Comparison of ENCODE assay signal across 8 mouse cellular contexts in genomic region chr12:24600806-24601205, GRCm38 (mm10). TPM values are rescaled to one million over a fixed set of nuclear protein-coding genes. Genes with fewer than 3 reads are reported as not detected.
DNase-seq lines count a peak whose midpoint lies in the region; ATAC-seq and TF ChIP-seq lines count a peak whose summit lies in the region.

No protein-coding gene starts in this region.

- intact Hi-C loops in left cerebral cortex, postnatal 25 days (cut with DNase I), result loop anchor here (1.0 kb wide), 2 partner anchors 96 to 130 kb away; no protein-coding TSS in a partner anchor

- no peaks in the 10 kb centered on the region for H3K27me3 ChIP-seq in embryonic facial prominence, embryonic 11.5 days (ENCODE audit: control insufficient read depth, insufficient read depth, low read length)
- no peaks in the 10 kb centered on the region for H3K27me3 ChIP-seq in intestine, postnatal 0 days (replicated peaks; ENCODE audit: control insufficient read depth, insufficient read depth, low read length)
- H3K27me3 ChIP-seq in midbrain, embryonic 11.5 days (ENCODE audit: control insufficient read depth, insufficient read depth, low read length), result no peaks in the 10 kb centered on the region

- WGBS in embryonic facial prominence, embryonic 11.5 days, result 4% methylated on average over 9 of the region's 9 CpGs
- WGBS in intestine, postnatal 0 days, result 6% methylated on average over 9 of the region's 9 CpGs
- 5% methylated on average over 9 of the region's 9 CpGs for WGBS in midbrain, embryonic 11.5 days

- H3K9ac ChIP-seq in embryonic facial prominence, embryonic 11.5 days (replicated peaks; ENCODE audit: low read length), result no peak overlapping the region
- H3K9ac ChIP-seq in intestine, postnatal 0 days (ENCODE audit: low read depth, low read length), result no peak overlapping the region
- no peak overlapping the region for H3K9ac ChIP-seq in midbrain, embryonic 11.5 days (ENCODE audit: low read length)

- peak; percentile 67; the same call in 1 of the 2 replicates for ATAC-seq in embryonic facial prominence, embryonic 11.5 days (replicated peaks; ENCODE audit: insufficient number of reproducible peaks, low FRiP score, low TSS enrichment, low read depth)
- peak; percentile 66 for ATAC-seq in intestine, postnatal 0 days
- ATAC-seq in midbrain, embryonic 11.5 days (ENCODE audit: low FRiP score), result peak; percentile 70

- H3K4me3 ChIP-seq in embryonic facial prominence, embryonic 11.5 days (ENCODE audit: low read depth, low read length), result no peak overlapping the region
- no peak overlapping the region for H3K4me3 ChIP-seq in intestine, postnatal 0 days (ENCODE audit: low read depth, low read length)
- H3K4me3 ChIP-seq in midbrain, embryonic 11.5 days (ENCODE audit: low read depth, low read length), result no peak overlapping the region

- H3K4me1 ChIP-seq in embryonic facial prominence, embryonic 11.5 days (ENCODE audit: control insufficient read depth, insufficient read depth, low read length), result no peaks in the 10 kb centered on the region
- no peaks in the 10 kb centered on the region for H3K4me1 ChIP-seq in intestine, postnatal 0 days (replicated peaks; ENCODE audit: control insufficient read depth, insufficient read depth, low read length)
- H3K4me1 ChIP-seq in midbrain, embryonic 11.5 days (ENCODE audit: control insufficient read depth, insufficient read depth, low read length), result no peaks in the 10 kb centered on the region

- no peak overlapping the region for H3K27ac ChIP-seq in embryonic facial prominence, embryonic 11.5 days (replicated peaks; ENCODE audit: low read depth, low read length)
- H3K27ac ChIP-seq in intestine, postnatal 0 days (ENCODE audit: low read depth, low read length), result no peak overlapping the region
- H3K27ac ChIP-seq in midbrain, embryonic 11.5 days (ENCODE audit: low read depth, low read length), result no peak overlapping the region

- peak; percentile 89 for DNase-seq in 3T3-L1 (ENCODE audit: low read depth, low spot score)
- peak; percentile 83 for DNase-seq in adrenal gland, postnatal 10 days
- peak; percentile 81 for DNase-seq in embryonic facial prominence, embryonic 11.5 days (ENCODE audit: low spot score)
- peak; percentile 96 for DNase-seq in heart, adult 11 months
- DNase-seq in left cerebral cortex, postnatal 25 days (ENCODE audit: low spot score in 2 of 2), result peak; percentile 79 to 88
- peak; percentile 91 for DNase-seq in midbrain, embryonic 11.5 days (ENCODE audit: low spot score, missing footprints)
- peak; percentile 54 for DNase-seq in right cerebral cortex, postnatal 4 days

- TF ChIP-seq CTCF in intestine, postnatal 0 days (IDR thresholded peaks at IDR 0.05; ENCODE audit: low read depth), result peak; percentile 90

- H3K4me2 ChIP-seq in embryonic facial prominence, embryonic 11.5 days (ENCODE audit: low read depth, low read length), result no peak overlapping the region
- no peak overlapping the region for H3K4me2 ChIP-seq in intestine, postnatal 0 days (replicated peaks; ENCODE audit: low read depth)
- H3K4me2 ChIP-seq in midbrain, embryonic 11.5 days, result no peak overlapping the region

- no peaks in the 10 kb centered on the region for H3K36me3 ChIP-seq in embryonic facial prominence, embryonic 11.5 days (replicated peaks; ENCODE audit: control insufficient read depth, insufficient read depth, low read depth, low read length)
- no peaks in the 10 kb centered on the region for H3K36me3 ChIP-seq in intestine, postnatal 0 days (ENCODE audit: control insufficient read depth, insufficient read depth)
- no peaks in the 10 kb centered on the region for H3K36me3 ChIP-seq in midbrain, embryonic 11.5 days (ENCODE audit: control insufficient read depth, insufficient read depth, low read length)

- H3K9me3 ChIP-seq in embryonic facial prominence, embryonic 11.5 days (replicated peaks; ENCODE audit: control insufficient read depth, low read length), result no peaks in the 10 kb centered on the region
- H3K9me3 ChIP-seq in intestine, postnatal 0 days (ENCODE audit: control insufficient read depth), result no peaks in the 10 kb centered on the region
- H3K9me3 ChIP-seq in midbrain, embryonic 11.5 days (ENCODE audit: control insufficient read depth, low read length), result no peaks in the 10 kb centered on the region

RNA-seq across cellular contexts. Expression of gene Grhl1, which starts 28.7 kb away (rescaled TPM):
- total RNA-seq in adrenal gland, postnatal 10 days (2021), result 1 to 10 TPM; 1.1 to 1.4 TPM
- 1.1 TPM in 2 replicates for polyA plus RNA-seq in embryonic facial prominence, embryonic 11.5 days (2014; fragmentation: Nextera tagmentation; extraction: Ambion mirVana)
- 0.37 and 0.39 TPM in 2 replicates for polyA plus RNA-seq in intestine, postnatal 0 days (2015; fragmentation: Nextera tagmentation; extraction: Ambion mirVana)
- total RNA-seq in left cerebral cortex, postnatal 25 days (2021), result 10 to 100 TPM; 11.1 to 11.4 TPM
- 0.63 and 0.68 TPM in 2 replicates for polyA plus RNA-seq in midbrain, embryonic 11.5 days (2014; fragmentation: Nextera tagmentation; extraction: Ambion mirVana)

RNA-seq across cellular contexts. Expression of gene Klf11, which starts 50.3 kb away (rescaled TPM):
- 10 to 100 TPM; 20.5 to 21.4 TPM for total RNA-seq in adrenal gland, postnatal 10 days (2021)
- polyA plus RNA-seq in embryonic facial prominence, embryonic 11.5 days (2014; fragmentation: Nextera tagmentation; extraction: Ambion mirVana), result 10.4 and 12.8 TPM in 2 replicates
- polyA plus RNA-seq in intestine, postnatal 0 days (2015; fragmentation: Nextera tagmentation; extraction: Ambion mirVana), result 7.3 and 8.1 TPM in 2 replicates
- total RNA-seq in left cerebral cortex, postnatal 25 days (2021), result 1 to 10 TPM; 5.6 to 7.0 TPM
- 15.8 and 17.0 TPM in 2 replicates for polyA plus RNA-seq in midbrain, embryonic 11.5 days (2014; fragmentation: Nextera tagmentation; extraction: Ambion mirVana)
